Mouse (Mus musculus) neural tube, embryonic 13.5 days (tissue): Measurements from ENCODE around the gene Esrp2. TPM values are rescaled to one million over a fixed set of nuclear protein-coding genes. Genes with fewer than 3 reads are reported as not detected.

Source experiments
- ATAC-seq: fragments of 200-750 bp; cut with Nextera tagmentation; 2 replicates; pipeline ENCODE4 v1.8.0; 2017; ENCODE audit warnings: low read depth, mild to moderate bottlenecking, moderate TSS enrichment, moderate library complexity
- H3K27ac ChIP-seq: fragments of 300-500 bp; sonication (generic); replicated peaks from 2 replicates; pipeline ENCODE4 v1.5.1; 2015; ENCODE audit warnings: moderate library complexity, mild to moderate bottlenecking, inconsistent platforms
- H3K27me3 ChIP-seq: fragments of 300-500 bp; sonication (generic); 2 replicates; pipeline ENCODE4 v1.6.1; 2015; ENCODE audit warnings: mild to moderate bottlenecking, inconsistent platforms
- H3K36me3 ChIP-seq: fragments of 300-500 bp; sonication (generic); 2 replicates; pipeline ENCODE4 v1.6.1; 2015; ENCODE audit warnings: mild to moderate bottlenecking, inconsistent platforms
- H3K4me1 ChIP-seq: fragments of 300-500 bp; sonication (generic); replicated peaks from 2 replicates; pipeline ENCODE4 v1.6.1; 2015; ENCODE audit warnings: inconsistent platforms
- H3K4me2 ChIP-seq: fragments of 300-500 bp; sonication (generic); 2 replicates; pipeline ENCODE4 v1.6.1; 2015; ENCODE audit warnings: inconsistent platforms, mild to moderate bottlenecking, moderate library complexity
- H3K4me3 ChIP-seq: fragments of 300-500 bp; sonication (generic); 2 replicates; pipeline ENCODE4 v1.5.1; 2015; ENCODE audit warnings: mild to moderate bottlenecking, inconsistent platforms
- H3K9ac ChIP-seq: fragments of 300-500 bp; sonication (generic); 2 replicates; pipeline ENCODE4 v1.6.1; 2015; ENCODE audit warnings: moderate library complexity, mild to moderate bottlenecking, inconsistent platforms
- H3K9me3 ChIP-seq: fragments of 300-500 bp; sonication (generic); 2 replicates; pipeline ENCODE4 v1.6.1; 2016; ENCODE audit warnings: inconsistent platforms
- WGBS: fragments of 180-500 bp; shearing (Covaris S2); methylation state at CpG from one replicate; pipeline ENCODE4 v1.1.7; 2015; 5-methylcytosine and 5-hydroxymethylcytosine counted together
- polyA plus RNA-seq: library from polyadenylated mRNA; unstranded; fragments of >200 nt; fragmentation: Nextera tagmentation; extraction: Ambion mirVana; gene quantifications from 2 replicates; pipeline ENCODE4 v1.2.1, GENCODE M21; 2015

Esrp2 gene
- polyA plus RNA-seq, 1 experiment from 2014 or later: 1.3 TPM

DNA sequence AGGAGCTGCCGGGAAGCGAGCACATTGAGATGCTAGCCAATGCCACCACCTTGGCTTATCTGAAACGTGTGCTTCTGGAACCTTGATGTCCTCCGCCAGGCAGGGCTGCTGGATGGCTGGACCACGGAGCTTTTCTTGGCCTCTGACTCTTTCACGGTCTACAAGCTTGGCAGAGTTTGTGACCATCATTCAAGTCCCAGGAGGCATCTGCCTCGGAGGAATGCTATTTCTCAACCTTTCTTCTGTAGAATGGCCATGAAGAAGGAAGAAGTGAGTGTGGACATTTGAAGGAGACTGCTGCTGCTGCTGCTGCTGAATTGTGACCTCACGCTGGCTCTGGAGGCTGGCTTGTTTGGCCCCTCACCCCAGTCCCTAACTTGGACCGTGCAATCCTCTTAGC is 26.5 kb upstream of the Esrp2 start:
- H3K9me3 ChIP-seq: no peaks in the 10 kb centered on the region
- WGBS: 94% methylated on average over 9 of the region's 9 CpGs

DNA sequence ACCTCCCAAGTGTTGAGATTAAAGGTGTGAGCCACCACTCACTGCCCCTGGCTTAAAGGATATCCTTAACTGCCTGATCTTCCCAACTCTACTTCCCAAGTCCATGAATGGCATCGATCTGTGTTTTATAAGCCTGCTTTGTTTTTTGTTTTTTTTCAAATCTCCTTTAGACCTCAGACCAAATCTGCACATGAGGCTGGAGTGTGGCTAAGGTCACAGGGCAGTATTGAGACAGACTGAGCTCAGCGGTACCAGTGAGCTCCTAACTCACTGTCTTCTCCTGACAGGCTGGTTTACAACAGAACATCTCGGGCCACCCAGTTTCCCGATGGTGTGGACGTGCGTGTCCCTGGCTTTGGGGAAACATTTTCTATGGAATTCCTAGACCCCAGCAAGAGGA is 23.1 kb upstream of the Esrp2 start:
- WGBS: 89% methylated on average over 6 of the region's 6 CpGs
- Histone ChIP-seq H3K27me3 (no peaks in the 10 kb centered on the region), H3K27ac (no peak overlapping the region), H3K36me3 (peaks cover 89% of the 10 kb centered on the region), H3K9me3 (no peaks in the 10 kb centered on the region), H3K4me2 (no peak overlapping the region), H3K4me3 (no peak overlapping the region), H3K4me1 (no peaks in the 10 kb centered on the region), H3K9ac (no peak overlapping the region)
- ATAC-seq: no peak

More for the DNA sequence above, 26.5 kb upstream of the Esrp2 start:
- Histone ChIP-seq H3K36me3 (peaks cover 62% of the 10 kb centered on the region), H3K27me3 (no peaks in the 10 kb centered on the region), H3K27ac (no peak overlapping the region), H3K4me3 (no peak overlapping the region), H3K4me1 (peaks cover 8% of the 10 kb centered on the region), H3K9ac (no peak overlapping the region), H3K4me2 (no peak overlapping the region)
- no peak for ATAC-seq

DNA sequence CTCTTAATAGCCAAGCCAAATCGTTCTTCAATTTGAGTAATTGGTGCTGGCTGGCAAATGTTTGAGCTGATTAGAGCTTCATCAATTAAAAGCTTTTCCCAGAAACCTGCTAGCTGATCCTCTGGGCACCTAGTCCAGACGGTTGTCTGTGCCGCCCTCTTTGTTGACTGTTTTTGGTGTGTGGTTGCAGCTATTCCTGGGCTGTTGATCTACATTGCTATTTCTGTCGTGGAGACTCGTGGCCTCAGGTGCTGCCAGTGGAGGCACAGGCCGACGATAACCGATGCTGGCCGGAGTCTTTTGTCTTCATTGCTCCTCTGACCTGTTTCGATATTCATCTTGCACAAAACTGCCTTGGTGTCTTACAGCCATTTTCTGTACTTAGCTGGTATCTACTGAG is 21.6 kb upstream of the Esrp2 start:
- H3K36me3 ChIP-seq: peaks cover 86% of the 10 kb centered on the region
- 91% methylated on average over 10 of the region's 10 CpGs for WGBS
- no peak for ATAC-seq

DNA sequence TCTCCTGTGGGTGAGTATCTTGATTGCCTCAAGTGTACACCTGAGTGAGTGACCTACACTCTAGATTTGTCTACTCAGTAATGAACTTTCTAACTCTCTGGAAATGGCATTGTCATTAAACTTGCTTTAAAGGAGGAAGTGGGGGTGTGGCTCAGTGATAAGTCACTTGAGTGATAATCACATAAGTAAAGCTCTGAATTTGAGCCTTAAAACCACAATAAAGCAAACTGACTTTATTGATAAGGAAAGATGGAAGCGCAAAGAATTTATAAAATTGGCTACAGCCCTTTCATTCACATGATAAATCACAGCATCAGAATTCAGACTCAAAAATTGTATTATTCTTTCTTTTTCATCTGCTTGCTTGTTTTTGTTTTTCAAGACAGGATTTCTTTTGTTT is 20.6 kb upstream of the Esrp2 start:
- Histone ChIP-seq H3K9ac (no peak overlapping the region), H3K9me3 (no peaks in the 10 kb centered on the region), H3K27ac (no peak overlapping the region), H3K4me2 (no peak overlapping the region), H3K4me3 (no peak overlapping the region), H3K4me1 (no peaks in the 10 kb centered on the region), H3K36me3 (peaks cover 76% of the 10 kb centered on the region), H3K27me3 (no peaks in the 10 kb centered on the region)
- no peak for ATAC-seq
- 98% methylated on average over 1 of the region's 1 CpGs for WGBS

More for the DNA sequence above, 21.6 kb upstream of the Esrp2 start:
- no peaks in the 10 kb centered on the region for H3K9me3 ChIP-seq
- no peaks in the 10 kb centered on the region for H3K4me1 ChIP-seq
- H3K27ac ChIP-seq: no peak overlapping the region
- H3K27me3 ChIP-seq: no peaks in the 10 kb centered on the region
- H3K4me2 ChIP-seq: no peak overlapping the region
- no peak overlapping the region for H3K9ac ChIP-seq
- no peak overlapping the region for H3K4me3 ChIP-seq

DNA sequence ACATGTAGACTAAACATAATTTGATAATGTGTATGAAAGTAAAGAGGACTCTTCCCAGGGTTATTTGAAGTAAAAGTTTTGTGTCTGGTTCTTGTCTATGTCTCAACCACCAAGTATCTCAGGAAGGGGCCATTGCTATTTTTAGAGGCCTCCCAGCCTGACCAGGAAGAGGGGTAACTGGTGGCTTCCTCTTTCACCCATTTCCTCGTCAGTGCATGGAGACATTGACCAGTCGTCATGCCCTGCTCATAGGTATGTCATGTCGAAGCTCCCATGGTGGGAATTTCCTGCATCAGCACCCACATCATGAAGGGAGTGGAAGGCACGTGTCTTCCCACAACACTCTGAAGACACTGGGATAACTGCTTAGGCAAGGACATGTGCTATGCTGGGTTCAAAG is 16.1 kb upstream of the Esrp2 start:
- 74% methylated on average over 4 of the region's 4 CpGs for WGBS
- no peak for ATAC-seq

DNA sequence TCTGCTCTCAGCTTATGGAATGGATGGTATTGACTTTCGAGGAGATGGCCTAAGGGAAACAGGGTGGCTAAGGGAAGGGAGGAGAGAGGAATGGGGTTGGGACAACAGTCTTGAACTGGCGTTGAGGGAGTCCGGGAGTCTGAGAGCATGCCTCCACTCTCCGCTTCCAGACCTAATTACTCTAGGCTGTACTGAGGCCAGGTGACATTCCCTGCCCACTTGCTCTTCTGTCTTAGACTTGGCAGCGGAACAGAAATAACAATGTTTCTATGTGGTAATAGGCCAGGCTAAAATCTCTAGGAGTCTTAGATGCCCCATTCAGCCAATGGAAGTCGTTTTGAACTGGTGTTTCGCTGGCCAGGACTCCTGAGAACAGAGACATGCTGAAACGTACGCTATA is 14.3 kb upstream of the Esrp2 start:
- ATAC-seq: no peak
- H3K27ac ChIP-seq: no peak overlapping the region

More for the DNA sequence above, 16.1 kb upstream of the Esrp2 start:
- Histone ChIP-seq H3K4me3 (no peak overlapping the region), H3K4me1 (peaks cover 17% of the 10 kb centered on the region), H3K36me3 (peaks cover 34% of the 10 kb centered on the region), H3K4me2 (no peak overlapping the region), H3K9me3 (no peaks in the 10 kb centered on the region), H3K27me3 (no peaks in the 10 kb centered on the region), H3K27ac (no peak overlapping the region), H3K9ac (no peak overlapping the region)

DNA sequence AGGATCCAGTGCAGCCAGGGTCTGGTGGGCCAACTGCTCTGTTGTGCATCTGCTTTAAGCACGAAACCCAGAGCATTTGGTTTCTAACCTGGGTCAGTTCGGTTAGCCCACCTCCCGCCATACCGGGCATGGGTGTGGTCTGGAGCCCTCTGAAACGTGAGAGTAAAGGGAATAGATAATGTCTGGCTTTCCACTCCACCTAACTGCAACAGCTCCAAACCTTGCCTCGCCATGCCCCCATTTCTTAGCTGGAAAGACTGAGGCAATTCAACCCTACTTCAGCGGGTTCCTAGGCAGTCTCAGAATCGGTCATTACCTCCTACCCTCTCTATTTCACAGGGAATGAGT is 13.9 kb upstream of the Esrp2 start:
- Histone ChIP-seq H3K4me3 (peak overlapping the region; percentile 85), H3K9ac (peak overlapping the region; percentile 85), H3K36me3 (peaks cover 17% of the 10 kb centered on the region), H3K27me3 (no peaks in the 10 kb centered on the region), H3K9me3 (no peaks in the 10 kb centered on the region), H3K27ac (peak overlapping the region; percentile 49; the same call in 1 of the 2 replicates), H3K4me1 (peaks cover 17% of the 10 kb centered on the region), H3K4me2 (peak overlapping the region; percentile 74)
- WGBS: 19% methylated on average over 8 of the region's 8 CpGs
- ATAC-seq: no peak; the same call in 1 of the 2 replicates

More for the DNA sequence above, 14.3 kb upstream of the Esrp2 start:
- H3K9ac ChIP-seq: peak overlapping the region; percentile 85
- peak overlapping the region; percentile 74 for H3K4me2 ChIP-seq
- H3K4me3 ChIP-seq: peak overlapping the region; percentile 85
- H3K4me1 ChIP-seq: peaks cover 17% of the 10 kb centered on the region
- WGBS: 83% methylated on average over 9 of the region's 9 CpGs
- peaks cover 19% of the 10 kb centered on the region for H3K36me3 ChIP-seq
- H3K27me3 ChIP-seq: no peaks in the 10 kb centered on the region
- no peaks in the 10 kb centered on the region for H3K9me3 ChIP-seq

DNA sequence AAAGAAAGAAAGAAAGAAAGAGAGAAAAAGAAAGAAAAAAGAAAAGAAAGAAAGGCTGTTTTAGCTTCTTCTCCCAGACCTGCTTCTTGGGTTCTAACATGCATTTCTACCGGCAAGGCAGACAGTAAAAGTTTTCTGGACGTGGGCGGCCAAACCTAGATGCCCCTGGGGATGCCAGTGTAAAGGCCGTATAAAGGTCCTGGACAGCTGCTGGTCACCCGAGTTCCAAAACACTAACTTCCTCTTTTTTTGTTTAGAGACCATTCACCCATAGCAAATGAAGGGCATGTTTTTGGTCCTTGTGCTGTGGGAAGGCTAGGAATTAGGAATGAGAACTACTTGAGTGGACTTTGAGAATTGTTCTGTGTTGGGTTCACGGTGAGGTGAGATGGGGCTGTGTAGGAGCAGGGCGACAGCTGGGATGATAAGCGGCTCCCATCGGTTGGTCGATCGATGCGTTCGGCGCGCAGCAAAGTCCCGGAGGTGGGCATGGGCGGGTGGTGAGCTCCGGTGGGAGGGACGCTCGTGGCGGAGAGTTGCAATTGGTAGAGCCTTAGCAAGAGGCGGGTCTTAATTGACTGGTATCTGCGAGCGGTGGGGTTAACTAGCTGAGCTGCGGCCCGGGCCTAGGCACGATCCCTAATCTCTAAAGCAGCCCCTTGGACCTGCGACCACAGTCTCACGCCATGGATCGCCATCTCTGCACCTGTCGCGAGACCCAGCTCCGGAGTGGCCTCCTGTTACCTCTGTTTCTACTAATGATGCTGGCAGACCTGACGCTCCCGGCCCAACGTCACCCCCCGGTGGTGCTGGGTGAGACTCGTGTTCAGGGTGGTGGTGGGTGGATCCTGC is 13.3 kb upstream of the Esrp2 start, which contains the start of gene Pla2g15:
Pla2g15 (plus strand) TSS at position 599 of the 852 bp plus-strand sequence.
- Histone ChIP-seq H3K27me3 (no peaks in the 10 kb centered on the region), H3K4me2 (peak within 1 kb of the TSS; percentile 74), H3K4me3 (peak within 1 kb of the TSS; percentile 85), H3K27ac (peak within 1 kb of the TSS; percentile 49; the same call in 1 of the 2 replicates), H3K36me3 (peaks cover 12% of the 10 kb centered on the region), H3K9ac (peak within 1 kb of the TSS; percentile 85), H3K9me3 (no peaks in the 10 kb centered on the region), H3K4me1 (peaks cover 17% of the 10 kb centered on the region)
- peak; percentile 97 for ATAC-seq
- 2% methylated on average over 38 of the region's 38 CpGs for whole genome bisulfite sequencing

DNA sequence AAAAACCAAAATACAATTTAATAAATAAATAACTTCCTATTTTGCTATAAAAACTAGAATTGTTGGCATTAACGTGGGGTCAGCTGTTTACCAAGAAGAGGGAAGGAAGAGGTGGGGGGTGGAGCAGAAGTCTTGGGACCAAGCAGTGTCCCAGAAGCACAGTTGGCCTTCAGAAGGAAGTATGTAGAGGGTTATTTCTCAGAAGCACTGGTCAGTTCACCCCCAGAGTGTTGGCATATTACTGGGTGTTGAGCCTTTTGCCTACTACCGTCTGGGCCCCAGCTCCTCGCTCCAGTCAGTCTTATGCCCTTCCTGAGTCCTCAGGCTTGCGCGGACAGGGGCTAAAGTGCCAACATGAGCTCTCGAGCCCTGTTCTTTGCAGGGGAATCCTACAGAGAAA is 12.3 kb upstream of the Esrp2 start:
- no peak for ATAC-seq
- H3K4me2 ChIP-seq: no peak overlapping the region
- WGBS: 93% methylated on average over 6 of the region's 6 CpGs

DNA sequence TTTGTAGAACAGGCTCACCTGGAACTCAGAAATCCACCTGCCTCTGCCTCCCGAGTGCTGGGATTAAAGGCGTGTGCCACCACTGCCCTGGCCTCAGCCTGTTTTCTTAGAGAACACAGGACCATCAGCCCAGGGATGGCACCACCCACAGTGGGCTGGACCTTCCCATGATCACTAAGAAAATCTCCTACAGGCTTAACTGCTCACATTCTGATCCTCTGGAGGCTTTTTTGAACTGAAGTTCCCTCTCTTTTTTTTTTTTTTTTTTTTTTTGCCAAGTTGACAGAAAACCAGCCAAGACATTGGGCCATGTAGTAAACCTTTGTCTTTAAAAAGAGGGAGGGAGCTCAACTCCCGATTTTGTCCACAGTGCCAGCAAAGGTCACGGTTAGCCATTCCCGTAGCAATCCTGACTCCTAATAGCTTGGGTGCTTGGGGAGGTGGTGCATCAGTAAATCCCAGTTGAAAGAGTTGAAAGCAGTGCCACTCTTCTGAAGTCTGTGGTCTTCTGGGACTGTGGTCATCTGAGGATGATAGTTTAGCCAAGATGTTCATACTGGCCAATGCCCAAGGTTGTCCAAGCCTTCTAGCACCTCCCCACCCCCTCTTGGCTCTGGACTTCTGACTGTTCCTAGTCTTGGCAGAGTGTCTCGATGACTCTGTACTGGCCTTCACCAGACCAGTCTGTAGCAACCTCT is 11.2 kb upstream of the Esrp2 start:
- H3K4me3 ChIP-seq: no peak overlapping the region
- H3K27ac ChIP-seq: no peak overlapping the region
- no peak overlapping the region for H3K4me2 ChIP-seq
- H3K27me3 ChIP-seq: no peaks in the 10 kb centered on the region
- no peaks in the 10 kb centered on the region for H3K36me3 ChIP-seq
- 87% methylated on average over 6 of the region's 6 CpGs for WGBS
- no peak for ATAC-seq
- H3K9me3 ChIP-seq: no peaks in the 10 kb centered on the region
- H3K9ac ChIP-seq: no peak overlapping the region
- peaks cover 17% of the 10 kb centered on the region for H3K4me1 ChIP-seq

More for the DNA sequence above, 12.3 kb upstream of the Esrp2 start:
- Histone ChIP-seq H3K27me3 (no peaks in the 10 kb centered on the region), H3K4me3 (no peak overlapping the region), H3K36me3 (0 out of 2 replicates have a peak, but pooled peaks cover 2% of the 10 kb centered on the region), H3K4me1 (peaks cover 17% of the 10 kb centered on the region), H3K27ac (no peak overlapping the region), H3K9me3 (no peaks in the 10 kb centered on the region), H3K9ac (no peak overlapping the region)

DNA sequence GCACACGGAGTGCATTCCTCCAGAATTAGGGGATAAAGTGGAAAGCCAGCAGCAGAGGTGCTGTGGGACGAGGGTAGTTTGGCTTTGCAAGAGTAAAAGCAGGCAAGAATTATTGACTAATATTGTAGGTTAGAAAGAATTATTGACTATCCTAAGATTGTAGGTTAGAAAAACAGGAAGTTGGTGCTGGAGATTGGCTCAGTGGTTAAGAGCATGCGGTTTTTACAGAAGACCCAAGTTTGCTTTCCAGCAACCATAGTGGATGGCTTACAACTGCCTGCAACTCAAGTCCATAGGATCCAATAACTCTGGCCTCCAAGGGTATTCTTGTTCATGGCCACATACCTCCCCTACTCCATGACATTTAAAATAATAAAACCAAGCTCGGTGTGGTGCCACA is 9.2 kb upstream of the Esrp2 start:
- WGBS: 91% methylated on average over 4 of the region's 4 CpGs
- Histone ChIP-seq H3K4me3 (no peak overlapping the region), H3K9ac (no peak overlapping the region), H3K27ac (no peak overlapping the region), H3K9me3 (no peaks in the 10 kb centered on the region), H3K36me3 (no peaks in the 10 kb centered on the region), H3K27me3 (no peaks in the 10 kb centered on the region), H3K4me2 (no peak overlapping the region), H3K4me1 (peaks cover 5% of the 10 kb centered on the region)
- no peak for ATAC-seq

DNA sequence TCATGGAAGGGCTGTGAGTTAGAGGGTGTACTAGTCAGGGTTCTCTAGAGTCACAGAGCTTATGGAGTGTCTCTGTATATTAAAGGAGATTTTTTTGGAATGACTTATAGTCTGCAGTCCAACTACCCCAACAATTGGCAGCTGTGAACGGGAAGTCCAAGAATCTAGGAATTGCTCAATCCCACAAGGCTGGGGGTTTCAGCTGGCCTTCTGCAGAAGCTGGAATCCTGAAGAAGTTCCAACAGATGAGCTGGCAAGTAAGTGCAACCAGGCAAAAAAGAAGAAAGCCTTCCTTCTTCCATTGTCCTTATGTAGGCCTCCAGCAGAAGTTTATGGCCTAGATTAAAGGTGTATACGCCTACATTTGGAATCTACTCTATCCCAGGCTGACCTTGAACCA is 8.6 kb upstream of the Esrp2 start:
- H3K4me2 ChIP-seq: no peak overlapping the region
- no peaks in the 10 kb centered on the region for H3K36me3 ChIP-seq
- no peak overlapping the region for H3K4me3 ChIP-seq
- H3K27ac ChIP-seq: no peak overlapping the region
- no peaks in the 10 kb centered on the region for H3K4me1 ChIP-seq
- H3K9me3 ChIP-seq: no peaks in the 10 kb centered on the region
- H3K27me3 ChIP-seq: 0 out of 2 replicates have a peak, but pooled peaks cover 3% of the 10 kb centered on the region
- no peak overlapping the region for H3K9ac ChIP-seq
- no peak for ATAC-seq
- 90% methylated on average over 2 of the region's 2 CpGs for WGBS
